Mouse (Mus musculus) intestine, embryonic 14.5 days (tissue): Measurements from ENCODE around the gene Eya3. TPM values are rescaled to one million over a fixed set of nuclear protein-coding genes. Genes with fewer than 3 reads are reported as not detected.
"Not testable (repeated sequence)": the region's sequence is repeated elsewhere in the genome, so short reads cannot be mapped to it uniquely, and the experiment has no call there.

ENCODE experiments used
- ATAC-seq: fragments of 200-750 bp; cut with Nextera tagmentation; replicated peaks from 2 replicates; pipeline ENCODE4 v1.8.0; 2017; ENCODE audit warnings: low read depth, moderate number of reproducible peaks, moderate TSS enrichment, moderate library complexity; ENCODE audit not compliant: low FRiP score, low TSS enrichment
- DNase-seq: peaks from one replicate; pipeline ENCODE4 v3.0.0-alpha.2; 2018; ENCODE audit warnings: low spot score
- H3K27ac ChIP-seq: fragments of 300-500 bp; sonication (generic); 2 replicates; pipeline ENCODE4 v1.5.1; 2014; ENCODE audit warnings: low read depth, mild to moderate bottlenecking, control low read depth
- H3K27me3 ChIP-seq: fragments of 300-500 bp; sonication (generic); replicated peaks from 2 replicates; pipeline ENCODE4 v1.6.1; 2014; ENCODE audit warnings: low read length, control low read depth; ENCODE audit not compliant: control insufficient read depth, insufficient read depth
- H3K36me3 ChIP-seq: fragments of 300-500 bp; sonication (generic); 2 replicates; pipeline ENCODE4 v1.6.1; 2014; ENCODE audit warnings: low read length, control low read depth; ENCODE audit not compliant: control insufficient read depth, insufficient read depth
- H3K4me1 ChIP-seq: fragments of 300-500 bp; sonication (generic); replicated peaks from 2 replicates; pipeline ENCODE4 v1.6.1; 2014; ENCODE audit warnings: low read length, control low read depth, mixed read lengths; ENCODE audit not compliant: control insufficient read depth, insufficient read depth
- H3K4me2 ChIP-seq: fragments of 300-500 bp; sonication (generic); 2 replicates; pipeline ENCODE4 v1.6.1; 2014; ENCODE audit warnings: low read length
- H3K4me3 ChIP-seq: fragments of 300-500 bp; sonication (generic); 2 replicates; pipeline ENCODE4 v1.5.1; 2014; ENCODE audit warnings: low read depth, low read length, control low read depth, mixed read lengths
- H3K9ac ChIP-seq: fragments of 300-500 bp; sonication (generic); 2 replicates; pipeline ENCODE4 v1.6.1; 2014; ENCODE audit warnings: mild to moderate bottlenecking, low read length
- H3K9me3 ChIP-seq: fragments of 300-500 bp; sonication (generic); 2 replicates; pipeline ENCODE4 v1.6.1; 2016; ENCODE audit warnings: low read length, control low read depth; ENCODE audit not compliant: control insufficient read depth
- WGBS: fragments of 180-500 bp; shearing (Covaris S2); extraction: QIAGEN DNeasy Blood & Tissue Kit; methylation state at CpG from one replicate; pipeline ENCODE4 v1.1.7; 2014; 5-methylcytosine and 5-hydroxymethylcytosine counted together
- polyA plus RNA-seq: library from polyadenylated mRNA; unstranded; fragments of >200 nt; fragmentation: Nextera tagmentation; extraction: Ambion mirVana; gene quantifications from 2 replicates; pipeline ENCODE4 v1.2.1, GENCODE M21; 2014

Eya3 gene
- polyA plus RNA-seq, 1 experiment from 2014 or later: 28.1 TPM

DNA sequence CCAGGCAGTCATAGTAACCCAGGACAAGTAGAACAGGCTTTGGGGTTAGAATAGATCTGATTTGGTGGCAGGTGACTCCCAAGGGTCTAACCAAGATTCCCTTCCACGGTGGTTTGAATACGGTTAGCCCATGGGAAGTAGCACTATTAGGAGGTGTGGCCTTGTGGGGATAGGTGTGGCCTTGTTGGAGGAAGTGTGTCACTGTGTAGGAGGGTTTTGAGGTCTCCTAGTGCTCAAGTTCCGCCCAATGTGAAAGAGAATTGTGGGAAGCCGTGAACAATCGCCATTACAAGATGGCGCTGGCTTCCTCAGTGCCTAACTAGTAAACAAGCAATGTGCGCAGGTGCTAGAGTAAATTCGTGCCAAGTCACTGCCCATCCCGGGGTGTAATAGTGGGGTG, 98.4 kb downstream of the Eya3 start:
- H3K4me2 ChIP-seq, H3K4me1 ChIP-seq, H3K27ac ChIP-seq, ATAC-seq, H3K27me3 ChIP-seq, H3K4me3 ChIP-seq, H3K36me3 ChIP-seq, H3K9me3 ChIP-seq, H3K9ac ChIP-seq, DNase-seq: not testable (repeated sequence)
- WGBS: 90% methylated on average over 9 of the region's 9 CpGs

DNA sequence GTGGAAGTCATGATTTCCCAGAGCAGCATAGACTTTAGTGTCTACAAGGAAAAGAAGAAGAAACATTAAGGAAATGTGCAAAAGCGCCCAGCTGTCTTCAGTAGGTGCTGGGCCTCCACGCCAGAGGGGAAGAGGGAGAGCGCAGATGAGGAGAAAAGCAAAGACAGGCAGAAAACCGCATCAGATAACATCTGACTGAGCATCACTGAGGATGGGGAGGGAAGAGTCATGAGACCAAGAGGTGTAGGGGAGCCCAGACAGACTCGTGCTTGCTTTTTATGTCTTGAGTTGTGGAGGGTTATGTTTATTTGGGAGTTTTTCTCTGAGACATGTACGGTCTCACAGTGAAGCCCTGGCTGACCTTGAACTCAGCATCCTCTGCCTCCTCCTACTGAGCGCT, 102.7 kb downstream of the Eya3 start:
- DNase-seq (no peak), ATAC-seq (no peak)
- no peaks in the 10 kb centered on the region for H3K36me3 ChIP-seq
- no peak overlapping the region for H3K4me3 ChIP-seq
- H3K9ac ChIP-seq: no peak overlapping the region
- 89% methylated on average over 7 of the region's 7 CpGs for WGBS
- H3K27ac ChIP-seq: no peak overlapping the region
- H3K4me2 ChIP-seq: no peak overlapping the region
- no peaks in the 10 kb centered on the region for H3K9me3 ChIP-seq
- H3K4me1 ChIP-seq: no peaks in the 10 kb centered on the region
- H3K27me3 ChIP-seq: no peaks in the 10 kb centered on the region

DNA sequence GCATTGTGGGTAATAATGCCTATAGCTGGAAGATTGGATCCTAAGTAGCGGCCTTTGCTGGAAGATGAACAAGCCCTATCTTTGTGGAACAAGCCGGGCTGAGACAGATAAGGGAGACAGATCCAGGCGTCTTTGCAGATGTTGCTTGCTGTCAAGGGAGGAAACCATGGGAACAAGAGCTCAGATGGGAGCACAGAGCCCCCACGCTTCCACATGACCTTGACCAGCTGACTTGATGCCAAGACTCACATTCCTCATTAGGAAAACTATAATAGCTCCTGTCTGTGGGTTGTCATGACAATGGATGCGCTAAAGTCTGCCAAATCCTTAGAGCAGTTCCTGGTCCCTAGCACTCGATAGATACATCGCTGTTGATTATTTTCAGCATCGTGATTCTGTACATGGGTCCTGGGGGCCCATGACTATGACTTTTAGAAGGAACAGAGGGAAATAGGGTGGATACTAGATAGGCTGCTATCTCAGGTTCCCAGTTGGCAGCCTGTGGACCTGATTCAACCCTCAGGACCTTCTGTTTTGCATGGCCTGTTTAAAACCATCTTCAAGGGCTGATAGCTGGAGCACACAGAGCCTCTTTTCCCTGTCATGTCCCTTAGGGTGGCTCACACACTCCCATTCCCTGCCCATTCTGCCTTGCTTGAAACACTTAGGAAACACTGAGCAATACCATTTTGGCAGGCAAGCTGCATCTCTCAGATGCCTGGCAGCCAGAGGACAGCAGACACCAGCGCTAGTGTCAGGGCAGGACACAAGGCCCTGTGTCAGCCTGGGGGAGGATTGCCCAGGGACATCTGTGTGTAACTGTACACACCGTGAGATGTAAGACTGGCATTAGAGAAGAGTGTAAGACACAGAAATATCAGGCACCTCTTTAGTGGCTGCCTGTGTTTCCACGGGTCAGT, 105.5 kb downstream of the Eya3 start:
- Histone ChIP-seq H3K9me3 (no peaks in the 10 kb centered on the region), H3K27ac (no peak overlapping the region), H3K4me3 (no peak overlapping the region), H3K36me3 (no peaks in the 10 kb centered on the region), H3K9ac (no peak overlapping the region), H3K27me3 (no peaks in the 10 kb centered on the region), H3K4me2 (no peak overlapping the region), H3K4me1 (no peaks in the 10 kb centered on the region)
- no peak for ATAC-seq
- no peak for DNase-seq
- WGBS: 73% methylated on average over 11 of the region's 11 CpGs

DNA sequence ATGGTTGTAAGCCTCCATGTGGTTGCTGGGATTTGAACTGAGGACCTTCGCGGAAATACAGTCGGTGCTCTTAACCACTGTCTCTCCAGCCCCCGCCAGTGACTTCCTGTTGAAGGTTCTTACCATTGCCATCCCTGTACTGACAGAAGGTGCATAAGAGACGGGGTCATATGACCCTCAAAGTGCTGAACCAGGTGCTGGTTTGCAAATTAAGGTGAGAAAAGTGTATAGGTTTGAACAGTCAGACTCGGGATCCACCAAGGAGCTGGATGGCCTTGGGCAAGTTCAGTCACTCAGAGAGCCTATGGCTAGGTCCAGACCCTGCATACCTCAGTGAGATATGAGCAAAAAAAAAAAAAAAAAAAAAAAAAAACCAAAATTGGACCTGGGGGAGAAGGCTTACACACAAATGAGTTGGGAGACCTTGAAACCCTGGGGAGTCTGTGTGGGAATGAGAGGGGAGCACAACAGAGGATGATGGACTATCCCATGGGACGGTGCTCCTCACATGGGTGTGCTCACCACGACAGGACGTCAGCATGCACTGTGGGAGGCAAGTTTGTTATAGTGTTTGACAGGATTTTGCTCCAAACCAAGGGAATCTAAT, 108.2 kb downstream of the Eya3 start:
- no peak overlapping the region for H3K27ac ChIP-seq
- H3K36me3 ChIP-seq: no peaks in the 10 kb centered on the region
- ATAC-seq (no peak), DNase-seq (no peak)
- no peak overlapping the region for H3K9ac ChIP-seq
- H3K4me2 ChIP-seq: no peak overlapping the region
- no peaks in the 10 kb centered on the region for H3K9me3 ChIP-seq
- H3K4me3 ChIP-seq: no peak overlapping the region
- 83% methylated on average over 9 of the region's 9 CpGs for WGBS
- no peaks in the 10 kb centered on the region for H3K4me1 ChIP-seq
- H3K27me3 ChIP-seq: no peaks in the 10 kb centered on the region

DNA sequence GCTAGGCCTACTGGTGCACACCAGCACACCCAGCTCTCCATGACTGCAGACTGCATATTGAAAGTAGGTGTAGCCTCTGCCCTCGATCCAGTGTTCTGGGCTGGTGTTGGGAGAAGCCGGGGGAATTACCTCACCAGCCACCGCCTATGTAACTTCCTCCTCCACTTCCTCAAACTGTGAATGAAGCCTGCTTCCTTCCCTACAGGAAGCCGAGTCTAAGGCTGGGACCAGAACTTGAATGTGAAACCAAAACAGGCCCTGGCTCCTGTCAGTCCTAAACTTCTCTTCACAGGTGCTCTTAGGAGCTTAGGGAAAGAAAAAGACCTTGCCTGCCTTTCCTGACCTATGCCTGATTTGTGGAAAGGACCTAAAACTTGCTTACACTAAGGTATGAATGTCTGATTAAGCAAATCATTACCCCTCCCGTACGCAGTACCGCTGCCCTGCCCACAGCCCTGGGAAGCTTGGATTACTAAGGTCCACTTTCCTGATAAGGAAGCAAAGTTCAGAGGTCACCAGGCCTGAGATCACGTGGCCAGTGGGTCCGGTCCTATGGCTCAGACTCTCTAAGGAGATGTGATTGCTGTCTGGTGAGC, 109.0 kb downstream of the Eya3 start:
- Histone ChIP-seq H3K27ac (peak overlapping the region; percentile 36; the same call in 1 of the 2 replicates), H3K4me1 (no peaks in the 10 kb centered on the region), H3K27me3 (no peaks in the 10 kb centered on the region), H3K36me3 (no peaks in the 10 kb centered on the region), H3K9me3 (no peaks in the 10 kb centered on the region), H3K4me2 (0 out of 2 replicates have a peak overlapping the region, but pooled peaks have one; percentile 23), H3K9ac (no peak overlapping the region), H3K4me3 (no peak overlapping the region)
- no peak for DNase-seq
- 53% methylated on average over 9 of the region's 9 CpGs for WGBS
- ATAC-seq: peak; percentile 44; the same call in 1 of the 2 replicates

DNA sequence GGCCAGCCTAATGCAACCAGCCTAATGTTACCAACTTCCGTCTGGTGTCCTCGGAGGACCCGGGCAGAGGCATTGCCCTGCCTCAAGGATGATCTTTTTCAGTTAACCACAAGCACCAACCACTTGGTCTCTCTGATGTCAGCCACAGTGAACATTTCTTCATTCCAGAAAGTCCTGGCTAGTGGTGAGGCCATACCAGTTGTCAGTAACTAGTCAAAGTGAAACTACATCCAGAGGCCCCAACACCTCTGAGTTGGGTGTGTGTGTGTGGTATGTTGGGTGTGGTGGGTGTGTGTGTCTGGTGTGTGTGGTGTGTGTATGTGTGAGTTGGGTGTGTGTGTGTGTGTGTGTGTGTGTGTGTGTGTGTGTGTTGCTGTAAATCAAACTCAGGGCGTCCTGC, 110.0 kb downstream of the Eya3 start:
- no peaks in the 10 kb centered on the region for H3K36me3 ChIP-seq
- no peak overlapping the region for H3K4me2 ChIP-seq
- DNase-seq: no peak
- H3K9ac ChIP-seq: no peak overlapping the region
- no peaks in the 10 kb centered on the region for H3K27me3 ChIP-seq
- H3K4me1 ChIP-seq: no peaks in the 10 kb centered on the region
- 93% methylated on average over 4 of the region's 4 CpGs for WGBS
- H3K9me3 ChIP-seq: no peaks in the 10 kb centered on the region
- ATAC-seq: no peak
- no peak overlapping the region for H3K27ac ChIP-seq
- no peak overlapping the region for H3K4me3 ChIP-seq

DNA sequence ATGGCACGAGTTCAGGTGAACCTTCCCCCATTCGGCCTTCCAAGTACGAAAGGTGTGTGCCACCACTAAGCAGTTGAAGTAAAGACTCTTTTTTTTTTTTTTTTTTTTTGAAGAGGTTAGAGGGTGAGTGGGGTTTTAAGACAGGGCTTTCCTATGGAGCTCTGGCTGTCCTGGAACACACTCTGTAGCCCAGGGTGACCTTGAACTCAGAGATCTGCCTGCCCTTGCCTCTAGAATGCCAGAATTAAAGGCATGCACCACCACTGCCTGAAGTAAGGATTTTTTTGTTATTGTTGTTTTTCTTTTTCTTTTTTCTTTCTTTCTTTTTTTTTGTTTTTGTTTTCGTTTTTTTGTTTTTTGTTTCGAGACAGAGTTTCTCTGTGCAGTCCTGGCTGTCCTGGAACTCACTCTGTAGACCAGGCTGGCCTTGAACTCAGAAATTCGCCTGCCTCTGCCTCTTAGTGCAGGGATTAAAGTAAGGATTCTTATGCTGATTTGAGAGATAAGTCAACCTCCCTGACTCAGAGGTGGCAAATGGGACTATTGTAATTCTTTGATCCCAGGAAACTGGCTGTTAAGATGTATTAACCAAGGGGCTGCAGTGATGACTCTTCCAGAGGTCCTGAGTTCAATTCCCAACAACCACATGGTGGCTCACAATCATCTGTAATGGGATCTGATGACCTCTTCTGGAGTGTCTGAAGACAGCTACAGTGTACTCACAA, 110.6 kb downstream of the Eya3 start:
- WGBS: 79% methylated on average over 6 of the region's 6 CpGs
- no peak overlapping the region for H3K9ac ChIP-seq
- no peaks in the 10 kb centered on the region for H3K4me1 ChIP-seq
- no peak overlapping the region for H3K4me2 ChIP-seq
- no peaks in the 10 kb centered on the region for H3K9me3 ChIP-seq
- H3K36me3 ChIP-seq: no peaks in the 10 kb centered on the region
- H3K27me3 ChIP-seq: no peaks in the 10 kb centered on the region
- DNase-seq (no peak), ATAC-seq (no peak)
- H3K27ac ChIP-seq: no peak overlapping the region
- no peak overlapping the region for H3K4me3 ChIP-seq

DNA sequence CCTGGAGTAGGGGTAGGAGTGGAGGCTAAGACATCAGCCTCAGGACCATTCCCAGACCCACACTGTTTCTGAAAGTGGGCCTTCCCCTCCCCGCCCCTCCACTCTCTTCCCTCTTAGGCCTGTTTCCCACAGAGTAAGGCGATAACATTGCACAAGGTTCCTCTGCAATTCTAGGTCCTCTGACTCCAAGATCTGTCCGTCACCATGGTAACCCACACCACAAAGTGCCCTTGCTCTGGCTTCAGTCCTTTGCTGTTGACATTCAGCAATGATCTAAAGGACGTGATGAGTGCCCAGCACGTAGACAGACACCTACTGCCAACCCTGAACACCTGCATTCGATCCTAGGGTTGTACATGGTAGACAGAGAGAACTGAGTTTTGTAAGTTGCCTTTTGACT, 114.2 kb downstream of the Eya3 start:
- WGBS: 75% methylated on average over 6 of the region's 6 CpGs
- no peaks in the 10 kb centered on the region for H3K36me3 ChIP-seq
- peaks cover 1% of the 10 kb centered on the region; the same call in 1 of the 2 replicates for H3K27me3 ChIP-seq
- ATAC-seq (no peak), DNase-seq (no peak)
- H3K9me3 ChIP-seq: no peaks in the 10 kb centered on the region
- no peak overlapping the region for H3K27ac ChIP-seq
- H3K4me1 ChIP-seq: no peaks in the 10 kb centered on the region
- H3K4me3 ChIP-seq: no peak overlapping the region
- no peak overlapping the region for H3K9ac ChIP-seq
- H3K4me2 ChIP-seq: no peak overlapping the region
